Mouse (Mus musculus) mouse trophoblast stem cell (cell line): ENCODE results near the gene Col4a4.

ENCODE experiments used
- in situ Hi-C, 2 experiments: fragments of 300-500 bp; cut with MseI, MboI; formaldehyde crosslinking; loops; 2 replicates in 1 of 2; 3 replicates in 1 of 2; pipeline ENCODE4 v1.15.1; 2025

Gene Col4a4

GRCm38 (mm10) chr1:82429061-82429460 is 157.6 kb downstream of the Col4a4 start:
- in situ Hi-C loops: loop anchor here in 1 of 2 experiments (25.0 kb wide), 1 partner anchor 1117 kb away; no protein-coding TSS in a partner anchor

- in situ Hi-C loops: loop anchor here in 1 of 2 experiments (25.0 kb wide), 1 partner anchor 1115 kb away; no protein-coding TSS in a partner anchor
Measured at GRCm38 (mm10) chr1:82427729-82428128, 158.9 kb downstream of the Col4a4 start.

GRCm38 (mm10) chr1:82415641-82416040 is 171.0 kb downstream of the Col4a4 start:
- in situ Hi-C loops: no loop called here

- in situ Hi-C loops: no loop called here
Measured at GRCm38 (mm10) chr1:82414434-82415045, 172.1 kb downstream of the Col4a4 start.

- in situ Hi-C loops: no loop called here
Measured at GRCm38 (mm10) chr1:82412085-82412484, 174.6 kb downstream of the Col4a4 start.

- in situ Hi-C loops: no loop called here
Measured at GRCm38 (mm10) chr1:82411521-82411920, 175.1 kb downstream of the Col4a4 start.

- in situ Hi-C loops: no loop called here
Measured at GRCm38 (mm10) chr1:82410548-82410947, 176.1 kb downstream of the Col4a4 start.

- in situ Hi-C loops: no loop called here
Measured at GRCm38 (mm10) chr1:82409271-82409670, 177.4 kb downstream of the Col4a4 start.

- in situ Hi-C loops: no loop called here
Measured at GRCm38 (mm10) chr1:82407786-82408185, 178.9 kb downstream of the Col4a4 start.
